Comparison of ENCODE assay signal across 18 mouse cellular contexts in genomic region chr17:44943536-44944090, GRCm38 (mm10).
DNase-seq lines count a peak whose midpoint lies in the region.
"Had no signal": no experiment of that assay in that cellular context is flagged by ENCODE, and none has a peak within 500 bp of the region (broad histone marks: within the 10 kb centered on the region; RNA-seq: fewer than 3 reads in every experiment).

No protein-coding gene starts in this region.

- peak; percentile 73 for DNase-seq in adrenal gland, adult 2 months
- no peak for DNase-seq in adrenal gland, postnatal 25 days
- peak; percentile 3 for DNase-seq in lung, postnatal 36 days
- DNase-seq in lung, postnatal 10 days, result no peak
- DNase-seq in fat pad, adult 2 months (ENCODE audit: extremely low read depth, low read depth, low spot score), result peak; percentile 62
- no peak for DNase-seq in frontal cortex, postnatal 14 days (ENCODE audit: low spot score in 2 of 2)
- DNase-seq in layer of hippocampus, adult 8-10 months (ENCODE audit: low spot score in 2 of 2), result no peak
- DNase-seq: cerebellum, adult 11-12 months; cerebellum, postnatal 14 days; gastrocnemius, adult 2 months; heart, postnatal 36 days; kidney, adult 2 months; lung, adult 18-20 months; lung, postnatal 4 days; right cerebral cortex, postnatal 14 days; spleen, adult 18-20 months; thymus, adult 18-20 months; thymus, postnatal 36 days had no signal

Comparison
In these comparisons a context has a peak if more than half of its experiments do, and no peak if none do; other contexts are left out.
1. DNase-seq: peak in adrenal gland, adult 2 months (single experiment), lung, postnatal 36 days (single experiment) and fat pad, adult 2 months (single experiment); none in adrenal gland, postnatal 25 days (single experiment), lung, postnatal 10 days (single experiment), frontal cortex, postnatal 14 days (0 of 2) and layer of hippocampus, adult 8-10 months (0 of 2).